Mouse (Mus musculus) neural tube, embryonic 13.5 days (tissue): ENCODE data around the gene 6030408B16Rik. TPM values are rescaled to one million over a fixed set of nuclear protein-coding genes. Genes with fewer than 3 reads are reported as not detected.
"Not testable (repeated sequence)": the region's sequence is repeated elsewhere in the genome, so short reads cannot be mapped to it uniquely, and the experiment has no call there.

ENCODE experiments used
- ATAC-seq: fragments of 200-750 bp; cut with Nextera tagmentation; 2 replicates; pipeline ENCODE4 v1.8.0; 2017; ENCODE audit warnings: low read depth, mild to moderate bottlenecking, moderate TSS enrichment, moderate library complexity
- H3K27ac ChIP-seq: fragments of 300-500 bp; sonication (generic); replicated peaks from 2 replicates; pipeline ENCODE4 v1.5.1; 2015; ENCODE audit warnings: moderate library complexity, mild to moderate bottlenecking, inconsistent platforms
- H3K27me3 ChIP-seq: fragments of 300-500 bp; sonication (generic); 2 replicates; pipeline ENCODE4 v1.6.1; 2015; ENCODE audit warnings: mild to moderate bottlenecking, inconsistent platforms
- H3K36me3 ChIP-seq: fragments of 300-500 bp; sonication (generic); 2 replicates; pipeline ENCODE4 v1.6.1; 2015; ENCODE audit warnings: mild to moderate bottlenecking, inconsistent platforms
- H3K4me1 ChIP-seq: fragments of 300-500 bp; sonication (generic); replicated peaks from 2 replicates; pipeline ENCODE4 v1.6.1; 2015; ENCODE audit warnings: inconsistent platforms
- H3K4me2 ChIP-seq: fragments of 300-500 bp; sonication (generic); 2 replicates; pipeline ENCODE4 v1.6.1; 2015; ENCODE audit warnings: inconsistent platforms, mild to moderate bottlenecking, moderate library complexity
- H3K4me3 ChIP-seq: fragments of 300-500 bp; sonication (generic); 2 replicates; pipeline ENCODE4 v1.5.1; 2015; ENCODE audit warnings: mild to moderate bottlenecking, inconsistent platforms
- H3K9ac ChIP-seq: fragments of 300-500 bp; sonication (generic); 2 replicates; pipeline ENCODE4 v1.6.1; 2015; ENCODE audit warnings: moderate library complexity, mild to moderate bottlenecking, inconsistent platforms
- H3K9me3 ChIP-seq: fragments of 300-500 bp; sonication (generic); 2 replicates; pipeline ENCODE4 v1.6.1; 2016; ENCODE audit warnings: inconsistent platforms
- WGBS: fragments of 180-500 bp; shearing (Covaris S2); methylation state at CpG from one replicate; pipeline ENCODE4 v1.1.7; 2015; 5-methylcytosine and 5-hydroxymethylcytosine counted together
- polyA plus RNA-seq: library from polyadenylated mRNA; unstranded; fragments of >200 nt; fragmentation: Nextera tagmentation; extraction: Ambion mirVana; gene quantifications from 2 replicates; pipeline ENCODE4 v1.2.1, GENCODE M21; 2015

The 6030408B16Rik gene
- polyA plus RNA-seq, 1 experiment from 2014 or later: 0.60 TPM

GRCm38 (mm10) chr15:101318889-101319765 lies 26.1 kb downstream of the 6030408B16Rik start:
- no peak for ATAC-seq
- Histone ChIP-seq H3K4me2 (no peak overlapping the region), H3K4me1 (peaks cover 13% of the 10 kb centered on the region), H3K36me3 (no peaks in the 10 kb centered on the region), H3K4me3 (no peak overlapping the region), H3K9me3 (no peaks in the 10 kb centered on the region), H3K27me3 (peaks cover 3% of the 10 kb centered on the region; the same call in 1 of the 2 replicates), H3K9ac (no peak overlapping the region), H3K27ac (no peak overlapping the region)
- WGBS: 60% methylated on average over 14 of the region's 14 CpGs

- no peak overlapping the region for H3K9ac ChIP-seq
- ATAC-seq: no peak
- H3K36me3 ChIP-seq: no peaks in the 10 kb centered on the region
- H3K27me3 ChIP-seq: peaks cover 3% of the 10 kb centered on the region; the same call in 1 of the 2 replicates
- H3K4me3 ChIP-seq: no peak overlapping the region
- peaks cover 13% of the 10 kb centered on the region for H3K4me1 ChIP-seq
- no peak overlapping the region for H3K4me2 ChIP-seq
- WGBS: 89% methylated on average over 6 of the region's 6 CpGs
- H3K9me3 ChIP-seq: no peaks in the 10 kb centered on the region
- H3K27ac ChIP-seq: no peak overlapping the region
These were observed 27.1 kb downstream of the 6030408B16Rik start for GRCm38 (mm10) chr15:101320010-101320617.

- no peak overlapping the region for H3K4me3 ChIP-seq
- H3K4me1 ChIP-seq: peaks cover 11% of the 10 kb centered on the region
- H3K9ac ChIP-seq: no peak overlapping the region
- WGBS: 61% methylated on average over 6 of the region's 6 CpGs
- no peak overlapping the region for H3K4me2 ChIP-seq
- H3K27ac ChIP-seq: no peak overlapping the region
- H3K36me3 ChIP-seq: no peaks in the 10 kb centered on the region
- H3K27me3 ChIP-seq: peaks cover 3% of the 10 kb centered on the region; the same call in 1 of the 2 replicates
- ATAC-seq: no peak
- no peaks in the 10 kb centered on the region for H3K9me3 ChIP-seq
These were observed 27.6 kb downstream of the 6030408B16Rik start for GRCm38 (mm10) chr15:101320618-101321041.

DNA sequence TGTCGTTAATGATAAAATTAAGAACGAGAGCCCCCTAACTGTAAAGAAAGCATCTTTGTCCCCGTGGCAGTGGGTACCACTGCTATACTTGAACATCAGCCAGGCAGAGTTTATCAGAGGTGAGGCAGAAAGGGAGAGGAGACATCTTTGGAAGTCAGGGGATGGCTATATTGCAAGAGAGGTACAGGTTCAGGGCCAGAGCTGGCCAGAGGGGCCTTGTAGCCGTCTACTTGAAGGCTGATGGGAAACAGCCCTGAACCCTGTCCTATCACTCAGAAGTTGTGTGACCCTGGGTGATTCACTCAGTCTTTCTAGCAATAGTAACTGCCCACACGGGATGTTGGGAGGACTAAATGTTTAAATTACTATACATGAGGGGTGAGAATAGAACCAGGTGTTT lies 28.1 kb downstream of the 6030408B16Rik start:
- whole genome bisulfite sequencing: 72% methylated on average over 5 of the region's 5 CpGs
- peaks cover 3% of the 10 kb centered on the region; the same call in 1 of the 2 replicates for H3K27me3 ChIP-seq
- no peak overlapping the region for H3K4me3 ChIP-seq
- no peak overlapping the region for H3K9ac ChIP-seq
- no peaks in the 10 kb centered on the region for H3K9me3 ChIP-seq
- H3K4me2 ChIP-seq: no peak overlapping the region
- peaks cover 6% of the 10 kb centered on the region for H3K4me1 ChIP-seq
- H3K36me3 ChIP-seq: no peaks in the 10 kb centered on the region
- H3K27ac ChIP-seq: no peak overlapping the region
- no peak for ATAC-seq

GRCm38 (mm10) chr15:101322106-101322505 lies 29.1 kb downstream of the 6030408B16Rik start:
- H3K9me3 ChIP-seq: no peaks in the 10 kb centered on the region
- H3K9ac ChIP-seq: no peak overlapping the region
- H3K36me3 ChIP-seq: no peaks in the 10 kb centered on the region
- no peak for ATAC-seq
- no peak overlapping the region for H3K4me3 ChIP-seq
- no peaks in the 10 kb centered on the region; the same call in 1 of the 2 replicates for H3K4me1 ChIP-seq
- H3K27me3 ChIP-seq: 0 out of 2 replicates have a peak, but pooled peaks cover under 1% of the 10 kb centered on the region
- no peak overlapping the region for H3K27ac ChIP-seq
- WGBS: 82% methylated on average over 5 of the region's 5 CpGs
- no peak overlapping the region for H3K4me2 ChIP-seq

- Histone ChIP-seq H3K9me3 (no peaks in the 10 kb centered on the region), H3K36me3 (no peaks in the 10 kb centered on the region), H3K9ac (no peak overlapping the region), H3K27me3 (no peaks in the 10 kb centered on the region), H3K4me2 (no peak overlapping the region), H3K4me1 (no peaks in the 10 kb centered on the region; the same call in 1 of the 2 replicates), H3K27ac (no peak overlapping the region), H3K4me3 (no peak overlapping the region)
- WGBS: 90% methylated on average over 7 of the region's 7 CpGs
- no peak for ATAC-seq
These were observed 29.6 kb downstream of the 6030408B16Rik start for GRCm38 (mm10) chr15:101322640-101323039.

- Histone ChIP-seq H3K36me3 (no peaks in the 10 kb centered on the region), H3K27ac (no peak overlapping the region), H3K9ac (no peak overlapping the region), H3K4me1 (no peaks in the 10 kb centered on the region; the same call in 1 of the 2 replicates), H3K27me3 (no peaks in the 10 kb centered on the region), H3K9me3 (no peaks in the 10 kb centered on the region), H3K4me2 (no peak overlapping the region), H3K4me3 (no peak overlapping the region)
- no peak for ATAC-seq
- 94% methylated on average over 5 of the region's 5 CpGs for WGBS
These were observed 30.5 kb downstream of the 6030408B16Rik start for GRCm38 (mm10) chr15:101323511-101323910.

GRCm38 (mm10) chr15:101324409-101324808 lies 31.4 kb downstream of the 6030408B16Rik start:
- ATAC-seq, H3K27ac ChIP-seq: not testable (repeated sequence)

GRCm38 (mm10) chr15:101325991-101326534 lies 33.1 kb downstream of the 6030408B16Rik start:
- H3K27me3 ChIP-seq: no peaks in the 10 kb centered on the region
- no peak overlapping the region for H3K27ac ChIP-seq
- no peak for ATAC-seq
- no peak overlapping the region for H3K4me3 ChIP-seq
- H3K9ac ChIP-seq: no peak overlapping the region
- peaks cover 4% of the 10 kb centered on the region; the same call in 1 of the 2 replicates for H3K4me1 ChIP-seq
- H3K9me3 ChIP-seq: no peaks in the 10 kb centered on the region
- 35% methylated on average over 10 of the region's 10 CpGs for WGBS
- no peak overlapping the region for H3K4me2 ChIP-seq
- no peaks in the 10 kb centered on the region for H3K36me3 ChIP-seq

More at GRCm38 (mm10) chr15:101324409-101324808, 31.4 kb downstream of the 6030408B16Rik start:
- not testable (repeated sequence) for H3K4me3 ChIP-seq, H3K9ac ChIP-seq, H3K27me3 ChIP-seq, H3K4me1 ChIP-seq, H3K4me2 ChIP-seq, H3K9me3 ChIP-seq, H3K36me3 ChIP-seq

- no peak overlapping the region for H3K4me3 ChIP-seq
- 0 out of 2 replicates have a peak, but pooled peaks have one; percentile 12 for ATAC-seq
- H3K4me2 ChIP-seq: no peak overlapping the region
- no peaks in the 10 kb centered on the region for H3K27me3 ChIP-seq
- H3K27ac ChIP-seq: no peak overlapping the region
- no peaks in the 10 kb centered on the region for H3K36me3 ChIP-seq
- no peaks in the 10 kb centered on the region for H3K9me3 ChIP-seq
- H3K9ac ChIP-seq: no peak overlapping the region
- 6% methylated on average over 6 of the region's 6 CpGs for whole genome bisulfite sequencing
- peaks cover 4% of the 10 kb centered on the region; the same call in 1 of the 2 replicates for H3K4me1 ChIP-seq
These were observed 34.3 kb downstream of the 6030408B16Rik start for GRCm38 (mm10) chr15:101327282-101327681.

GRCm38 (mm10) chr15:101328876-101329563 lies 36.0 kb downstream of the 6030408B16Rik start:
- H3K4me2 ChIP-seq: no peak overlapping the region
- no peak for ATAC-seq
- H3K9me3 ChIP-seq: no peaks in the 10 kb centered on the region
- no peaks in the 10 kb centered on the region for H3K27me3 ChIP-seq
- no peak overlapping the region for H3K9ac ChIP-seq
- H3K4me3 ChIP-seq: no peak overlapping the region
- WGBS: 61% methylated on average over 3 of the region's 3 CpGs
- H3K4me1 ChIP-seq: peaks cover 4% of the 10 kb centered on the region; the same call in 1 of the 2 replicates
- H3K27ac ChIP-seq: 0 out of 2 replicates have a peak overlapping the region, but pooled peaks have one; percentile 46
- H3K36me3 ChIP-seq: no peaks in the 10 kb centered on the region
